Mouse (Mus musculus) megakaryocyte-erythroid progenitor cell, adult 5-6 weeks (primary cell): Measurements from ENCODE around the gene Tmem205. TPM values are rescaled to one million over a fixed set of nuclear protein-coding genes. Genes with fewer than 3 reads are reported as not detected.

ENCODE experiments used
- ATAC-seq: replicated peaks from 2 replicates; pipeline ENCODE4 v1.8.0; 2016; ENCODE audit warnings: mild to moderate bottlenecking, inconsistent platforms; ENCODE audit not compliant: severe bottlenecking, poor library complexity, low FRiP score, low TSS enrichment
- total RNA-seq, 2 experiments: library from RNA; stranded (forward) in 1 of 2; stranded (reverse) in 1 of 2; fragments of 200-1000, 215-1000 nt in 1 of 2; fragments of >200 nt in 1 of 2; fragmentation: Nextera tagmentation in 1 of 2; gene quantifications; 2 replicates each; pipeline ENCODE4 v1.2.3; 2014 to 2017

The Tmem205 gene
- total RNA-seq, 2 experiments from 2014 or later, result 8.5 to 9.1 TPM

- ATAC-seq, result no peak
Observed at GRCm38 (mm10) chr9:21923036-21923435, 4.3 kb downstream of the Tmem205 start.

- no peak for ATAC-seq
Observed at GRCm38 (mm10) chr9:21918692-21919384, 8.5 kb downstream of the Tmem205 start.

- peak; percentile 96 for ATAC-seq
Observed at GRCm38 (mm10) chr9:21918035-21918592, 9.2 kb downstream of the Tmem205 start, which contains the start of gene Rab3d. TSS of gene Rab3d (minus strand) at chr9:21918192.

- peak; percentile 18; the same call in 1 of the 2 replicates for ATAC-seq
Observed at GRCm38 (mm10) chr9:21917493-21918034, 9.8 kb downstream of the Tmem205 start.

GRCm38 (mm10) chr9:21916851-21917492, 10.4 kb downstream of the Tmem205 start:
- ATAC-seq, result no peak

- ATAC-seq, result no peak
Observed at GRCm38 (mm10) chr9:21909474-21910223, 17.7 kb downstream of the Tmem205 start.

- ATAC-seq, result no peak
Observed at GRCm38 (mm10) chr9:21908216-21908615, 19.1 kb downstream of the Tmem205 start.

GRCm38 (mm10) chr9:21904031-21904430, 23.3 kb downstream of the Tmem205 start:
- no peak for ATAC-seq

GRCm38 (mm10) chr9:21901223-21901820, 26.0 kb downstream of the Tmem205 start:
- ATAC-seq, result peak; percentile 97

- no peak for ATAC-seq
Observed at GRCm38 (mm10) chr9:21889229-21889628, 38.1 kb downstream of the Tmem205 start.

- ATAC-seq, result no peak
Observed at GRCm38 (mm10) chr9:21876601-21877000, 50.8 kb downstream of the Tmem205 start.

- ATAC-seq, result no peak
Observed at GRCm38 (mm10) chr9:21872204-21872603, 55.2 kb downstream of the Tmem205 start.

Other genes with a start within 250 kb of the Tmem205 start
- gene Ldlr, start 204.1 kb downstream of the Tmem205 start, total RNA-seq (2014; fragmentation: Nextera tagmentation), result 8.4 and 14.8 TPM in 2 replicates
- 11.5 and 13.9 TPM in 2 replicates for gene Ldlr, start 204.1 kb downstream of the Tmem205 start, total RNA-seq (2017)
- gene Spc24, start 167.3 kb downstream of the Tmem205 start, total RNA-seq (2014; fragmentation: Nextera tagmentation), result 49.0 and 79.0 TPM in 2 replicates
- 77.1 and 107 TPM in 2 replicates for gene Spc24, start 167.3 kb downstream of the Tmem205 start, total RNA-seq (2017)
- gene Kank2, start 128.8 kb downstream of the Tmem205 start, total RNA-seq (2014; fragmentation: Nextera tagmentation), result 0.61 TPM in 1 of 2 replicates, not detected in the other
- gene Kank2, start 128.8 kb downstream of the Tmem205 start, total RNA-seq (2017), result 0.23 TPM in 1 of 2 replicates, not detected in the other
- not detected in 2 replicates for gene Angptl8, start 92.0 kb downstream of the Tmem205 start, total RNA-seq (2014; fragmentation: Nextera tagmentation)
- gene Angptl8, start 92.0 kb downstream of the Tmem205 start, total RNA-seq (2017), result not detected in 2 replicates
- gene Dock6, start 74.9 kb downstream of the Tmem205 start, total RNA-seq (2014; fragmentation: Nextera tagmentation), result 0.37 and 0.57 TPM in 2 replicates
- gene Dock6, start 74.9 kb downstream of the Tmem205 start, total RNA-seq (2017), result 0.15 and 0.23 TPM in 2 replicates
- 4.9 and 8.7 TPM in 2 replicates for gene Rab3d, start 9.4 kb downstream of the Tmem205 start, total RNA-seq (2014; fragmentation: Nextera tagmentation)
- gene Rab3d, start 9.4 kb downstream of the Tmem205 start, total RNA-seq (2017), result 8.1 and 8.6 TPM in 2 replicates
- not detected in 2 replicates for gene Ccdc159, start 85 bp downstream of the Tmem205 start, total RNA-seq (2014; fragmentation: Nextera tagmentation)
- gene Ccdc159, start 85 bp downstream of the Tmem205 start, total RNA-seq (2017), result 0.46 TPM in 1 of 2 replicates, not detected in the other
- gene Plppr2, start 9.5 kb upstream of the Tmem205 start, total RNA-seq (2014; fragmentation: Nextera tagmentation), result not detected in 2 replicates
- gene Plppr2, start 9.5 kb upstream of the Tmem205 start, total RNA-seq (2017), result not detected in 2 replicates
- gene Swsap1, start 28.2 kb upstream of the Tmem205 start, total RNA-seq (2014; fragmentation: Nextera tagmentation), result 4.1 and 9.1 TPM in 2 replicates
- 1.2 and 4.8 TPM in 2 replicates for gene Swsap1, start 28.2 kb upstream of the Tmem205 start, total RNA-seq (2017)
- 109 and 131 TPM in 2 replicates for gene Epor, start 36.0 kb upstream of the Tmem205 start, total RNA-seq (2014; fragmentation: Nextera tagmentation)
- 35.2 and 48.6 TPM in 2 replicates for gene Epor, start 36.0 kb upstream of the Tmem205 start, total RNA-seq (2017)
- gene Rgl3, start 61.9 kb upstream of the Tmem205 start, total RNA-seq (2014; fragmentation: Nextera tagmentation), result not detected in 2 replicates
- not detected in 2 replicates for gene Rgl3, start 61.9 kb upstream of the Tmem205 start, total RNA-seq (2017)
- gene Ccdc151, start 75.1 kb upstream of the Tmem205 start, total RNA-seq (2014; fragmentation: Nextera tagmentation), result 1.2 TPM in 1 of 2 replicates, not detected in the other
- not detected in 2 replicates for gene Ccdc151, start 75.1 kb upstream of the Tmem205 start, total RNA-seq (2017)
- gene Prkcsh, start 75.2 kb upstream of the Tmem205 start, total RNA-seq (2014; fragmentation: Nextera tagmentation), result 45.7 and 56.7 TPM in 2 replicates
- 102 and 107 TPM in 2 replicates for gene Prkcsh, start 75.2 kb upstream of the Tmem205 start, total RNA-seq (2017)
- not detected in 2 replicates for gene Elavl3, start 124.5 kb upstream of the Tmem205 start, total RNA-seq (2014; fragmentation: Nextera tagmentation)
- not detected in 2 replicates for gene Elavl3, start 124.5 kb upstream of the Tmem205 start, total RNA-seq (2017)
- gene Gm49318, start 143.7 kb upstream of the Tmem205 start, total RNA-seq (2014; fragmentation: Nextera tagmentation), result not detected in 2 replicates
- not detected in 2 replicates for gene Gm49318, start 143.7 kb upstream of the Tmem205 start, total RNA-seq (2017)
- gene Zfp653, start 143.8 kb upstream of the Tmem205 start, total RNA-seq (2014; fragmentation: Nextera tagmentation), result 10.0 and 11.0 TPM in 2 replicates
- 4.2 and 9.0 TPM in 2 replicates for gene Zfp653, start 143.8 kb upstream of the Tmem205 start, total RNA-seq (2017)
- gene Ecsit, start 157.9 kb upstream of the Tmem205 start, total RNA-seq (2014; fragmentation: Nextera tagmentation), result 35.7 and 37.0 TPM in 2 replicates
- gene Ecsit, start 157.9 kb upstream of the Tmem205 start, total RNA-seq (2017), result 18.6 and 36.6 TPM in 2 replicates
- gene Cnn1, start 171.7 kb upstream of the Tmem205 start, total RNA-seq (2014; fragmentation: Nextera tagmentation), result not detected in 2 replicates
- 0.19 TPM in 1 of 2 replicates, not detected in the other for gene Cnn1, start 171.7 kb upstream of the Tmem205 start, total RNA-seq (2017)
- 95.3 and 98.7 TPM in 2 replicates for gene Elof1, start 189.6 kb upstream of the Tmem205 start, total RNA-seq (2014; fragmentation: Nextera tagmentation)
- gene Elof1, start 189.6 kb upstream of the Tmem205 start, total RNA-seq (2017), result 31.1 and 51.7 TPM in 2 replicates
- gene Acp5, start 208.2 kb upstream of the Tmem205 start, total RNA-seq (2014; fragmentation: Nextera tagmentation), result 11.3 and 19.4 TPM in 2 replicates
- 2.2 and 6.5 TPM in 2 replicates for gene Acp5, start 208.2 kb upstream of the Tmem205 start, total RNA-seq (2017)
- gene Pigyl, start 229.3 kb upstream of the Tmem205 start, total RNA-seq (2014; fragmentation: Nextera tagmentation), result 31.2 and 49.5 TPM in 2 replicates
- 22.3 and 42.3 TPM in 2 replicates for gene Pigyl, start 229.3 kb upstream of the Tmem205 start, total RNA-seq (2017)